In the genomic region with DNA sequence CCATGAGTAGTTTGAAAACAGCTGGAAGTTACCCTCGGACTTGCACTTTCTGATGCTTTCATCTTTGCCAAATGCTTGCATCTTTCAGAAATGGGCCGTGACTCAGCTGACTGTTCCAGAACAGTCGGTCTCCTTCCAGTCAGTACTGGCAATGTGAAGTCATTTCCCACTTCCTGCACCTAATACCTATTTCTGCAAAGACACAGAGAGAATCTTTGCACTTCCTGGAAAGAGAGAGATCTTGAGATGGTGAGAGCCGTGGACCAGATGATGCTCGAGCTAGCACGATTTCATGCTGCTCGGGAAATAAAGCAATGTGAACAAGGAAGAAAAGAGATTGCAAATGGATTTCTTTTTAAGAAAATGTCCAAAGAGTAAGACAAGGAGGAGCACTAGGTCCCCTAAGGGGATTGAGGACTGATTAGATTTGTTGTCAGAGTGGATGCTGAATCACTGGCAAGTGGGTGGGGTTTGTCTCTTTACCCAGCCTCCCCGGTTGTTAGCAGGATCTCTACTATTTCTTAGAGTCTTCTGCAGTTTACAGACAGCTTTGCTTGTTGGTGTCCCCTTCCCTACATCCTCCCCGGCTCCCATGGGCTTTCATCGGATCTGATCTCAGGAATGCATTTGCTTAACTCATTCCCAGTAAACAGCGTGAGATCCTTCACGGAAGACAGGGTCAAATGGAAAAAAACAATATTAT, we compare ENCODE assay signal across 23 mouse cellular contexts. TPM values are rescaled to one million over a fixed set of nuclear protein-coding genes. Genes with fewer than 3 reads are reported as not detected.
A peak's percentile ranks its signal among the peaks of the same experiment; 100 is the strongest.
DNase-seq lines count a peak whose midpoint lies in the region; ATAC-seq and TF ChIP-seq lines count a peak whose summit lies in the region.
"Had no signal": no experiment of that assay in that cellular context is flagged by ENCODE, and none has a peak within 500 bp of the region (broad histone marks: within the 10 kb centered on the region; RNA-seq: fewer than 3 reads in every experiment).

No protein-coding gene starts in this region.

- no peaks in the 10 kb centered on the region for H3K79me2 ChIP-seq in myocyte (ENCODE audit: control insufficient read depth, insufficient read depth)

- peak; percentile 14 for DNase-seq in gastrocnemius, adult 18-20 months (ENCODE audit: low spot score)
- DNase-seq in gastrocnemius, postnatal 36 days: no peak
- peak; percentile 28 for DNase-seq in heart, adult 8-10 months (ENCODE audit: low spot score)
- no peak for DNase-seq in heart, embryonic 10.5 days (ENCODE audit: low spot score)
- DNase-seq in NIH3T3 (ENCODE audit: low read depth): peak; percentile 12
- no peak for DNase-seq in cerebellum, adult 9-10 months
- no peak for DNase-seq in liver, postnatal 0 days
- DNase-seq: adrenal gland, adult 2 months; cerebellum, adult 18-20 months; cerebellum, postnatal 36 days; kidney, postnatal 36 days; liver, embryonic 13.5 days; lung, embryonic 14.5 days; spleen, adult 18-20 months; thymus, postnatal 25 days had no signal

- H3K4me1 ChIP-seq in heart, embryonic 10.5 days: no peaks in the 10 kb centered on the region
- no peaks in the 10 kb centered on the region for H3K4me1 ChIP-seq in liver, postnatal 0 days (ENCODE audit: insufficient read depth)
- H3K4me1 ChIP-seq: forebrain, embryonic 15.5 days; hindbrain, embryonic 10.5 days; kidney, embryonic 15.5 days; liver, embryonic 13.5 days; megakaryocyte, embryonic 14.5 days; midbrain, embryonic 13.5 days had no signal

- H3K36me3 ChIP-seq in heart, embryonic 10.5 days: no peaks in the 10 kb centered on the region
- H3K36me3 ChIP-seq in myocyte (ENCODE audit: control insufficient read depth, insufficient read depth): no peaks in the 10 kb centered on the region
- no peaks in the 10 kb centered on the region for H3K36me3 ChIP-seq in liver, postnatal 0 days (replicated peaks; ENCODE audit: insufficient read depth, low read length)
- H3K36me3 ChIP-seq: forebrain, embryonic 15.5 days; hindbrain, embryonic 10.5 days; kidney, embryonic 15.5 days; liver, embryonic 13.5 days; midbrain, embryonic 13.5 days had no signal

- no peak for TF ChIP-seq CTCF in liver, postnatal 0 days (IDR thresholded peaks at IDR 0.05; ENCODE audit: low read depth)

- no peak overlapping the region for H3K9ac ChIP-seq in liver, postnatal 0 days (replicated peaks)
- H3K9ac ChIP-seq: forebrain, embryonic 15.5 days; kidney, embryonic 15.5 days; liver, embryonic 13.5 days; lung, embryonic 14.5 days; midbrain, embryonic 13.5 days had no signal

- no peak for TF ChIP-seq EP300 in liver, postnatal 0 days (IDR thresholded peaks at IDR 0.05; ENCODE audit: low read depth)

- no peak overlapping the region for H3K27ac ChIP-seq in heart, embryonic 10.5 days
- H3K27ac ChIP-seq in liver, postnatal 0 days (ENCODE audit: low read depth): no peak overlapping the region
- H3K27ac ChIP-seq: forebrain, embryonic 15.5 days; hindbrain, embryonic 10.5 days; kidney, embryonic 15.5 days; liver, embryonic 13.5 days; midbrain, embryonic 13.5 days had no signal

- 63% methylated on average over 12 of the region's 12 CpGs for WGBS in heart, embryonic 10.5 days
- 58% methylated on average over 12 of the region's 12 CpGs for WGBS in liver, postnatal 0 days (ENCODE audit: insufficient replicate concordance)

- H3K27me3 ChIP-seq in heart, embryonic 10.5 days (ENCODE audit: insufficient read depth, poor library complexity, severe bottlenecking): no peaks in the 10 kb centered on the region
- H3K27me3 ChIP-seq in myocyte (ENCODE audit: control insufficient read depth, insufficient read depth, insufficient read length): peaks cover 9% of the 10 kb centered on the region
- H3K27me3 ChIP-seq in liver, postnatal 0 days (ENCODE audit: insufficient read depth, low read length): 0 out of 2 replicates have a peak, but pooled peaks cover 2% of the 10 kb centered on the region
- H3K27me3 ChIP-seq: forebrain, embryonic 15.5 days; kidney, embryonic 15.5 days; liver, embryonic 13.5 days; megakaryocyte, embryonic 14.5 days; midbrain, embryonic 13.5 days had no signal

- peak overlapping the region; percentile 59 for H3K4me2 ChIP-seq in myocyte (ENCODE audit: low read depth)
- no peak overlapping the region for H3K4me2 ChIP-seq in liver, postnatal 0 days (ENCODE audit: low read depth, low read length)
- H3K4me2 ChIP-seq: forebrain, embryonic 15.5 days; kidney, embryonic 15.5 days; liver, embryonic 13.5 days; lung, embryonic 14.5 days; midbrain, embryonic 13.5 days had no signal

- no peak for ATAC-seq in liver, postnatal 0 days
- ATAC-seq: CD4-positive, CD25-positive, alpha-beta regulatory T cell, adult 4 months; forebrain, embryonic 15.5 days; intestine, postnatal 0 days; midbrain, embryonic 13.5 days had no signal

- no peak overlapping the region for H3ac ChIP-seq in myocyte (ENCODE audit: control insufficient read depth, insufficient read length)

- H3K9me3 ChIP-seq in heart, embryonic 10.5 days: no peaks in the 10 kb centered on the region
- H3K9me3 ChIP-seq in liver, postnatal 0 days (ENCODE audit: low read length): no peaks in the 10 kb centered on the region
- H3K9me3 ChIP-seq: forebrain, embryonic 15.5 days; hindbrain, embryonic 10.5 days; kidney, embryonic 15.5 days; liver, embryonic 13.5 days; megakaryocyte, embryonic 14.5 days; midbrain, embryonic 13.5 days had no signal

- no peak for TF ChIP-seq POLR2A in myocyte (IDR thresholded peaks at IDR 0.05; ENCODE audit: insufficient read length, low read depth)

- intact Hi-C loops in gastrocnemius, postnatal 36 days (cut with DNase I): no loop called here

- H3K4me3 ChIP-seq in heart, embryonic 10.5 days: no peak overlapping the region
- H3K4me3 ChIP-seq in myocyte: no peak overlapping the region
- H3K4me3 ChIP-seq in liver, postnatal 0 days (ENCODE audit: low read depth, low read length): no peak overlapping the region
- H3K4me3 ChIP-seq: forebrain, embryonic 15.5 days; hindbrain, embryonic 10.5 days; kidney, embryonic 15.5 days; liver, embryonic 13.5 days; megakaryocyte, embryonic 14.5 days; midbrain, embryonic 13.5 days had no signal

TF ChIP-seq in myocyte, 11 proteins besides CTCF, POLR2A, EP300 and RAD21:
- no peak for TF ChIP-seq MYOD1 (IDR thresholded peaks at IDR 0.05; ENCODE audit: control insufficient read depth in 1 of 3, insufficient read length in 2 of 3, low read depth in 2 of 3)
- TF ChIP-seq MAX (IDR thresholded peaks at IDR 0.05; ENCODE audit: low read depth): no peak
- no peak for TF ChIP-seq SRF (IDR thresholded peaks at IDR 0.05; ENCODE audit: control insufficient read depth, insufficient read length, low read depth)
- TF ChIP-seq POLR2AphosphoS2 (IDR thresholded peaks at IDR 0.05; ENCODE audit: insufficient read length, low read depth): no peak
- TF ChIP-seq TCF12 (IDR thresholded peaks at IDR 0.05; ENCODE audit: insufficient read depth, poor library complexity, severe bottlenecking): no peak
- TF ChIP-seq CEBPB (IDR thresholded peaks at IDR 0.05; ENCODE audit: insufficient read depth, poor library complexity, severe bottlenecking): no peak
- TF ChIP-seq MYOG (IDR thresholded peaks at IDR 0.05; ENCODE audit: control insufficient read depth in 1 of 3, insufficient read depth in 1 of 3, insufficient read length in 2 of 3, low read depth in 2 of 3): no peak
- no peak for TF ChIP-seq TCF3 (IDR thresholded peaks at IDR 0.05; ENCODE audit: insufficient read length, low read depth)
- no peak for TF ChIP-seq E2F4 (IDR thresholded peaks at IDR 0.05; ENCODE audit: insufficient read depth)
- TF ChIP-seq REST (IDR thresholded peaks at IDR 0.05; ENCODE audit: insufficient read depth, insufficient read length): no peak
TF ChIP-seq in myocyte: peak in this region for 0.

RNA-seq across cellular contexts. Expression of a gene that starts 24.4 kb away (rescaled TPM):
- 10 to 100 TPM; 19.7 to 22.3 TPM for total RNA-seq in gastrocnemius, adult 18-20 months (2021)
- 10 to 100 TPM; 19.7 to 26.2 TPM for total RNA-seq in gastrocnemius, postnatal 36 days (2021)
- total RNA-seq in heart, adult 8-10 months (2022): 10 to 100 TPM; 15.9 to 21.0 (median 17.8) TPM
- 35.1 and 36.2 TPM in 2 replicates for polyA plus RNA-seq in heart, embryonic 10.5 days (2016; fragmentation: Nextera tagmentation; extraction: Ambion mirVana)
- polyA plus RNA-seq in myocyte (2012; fragmentation: generic; extraction: Trizol): 10.5 TPM
- polyA plus RNA-seq in liver, postnatal 0 days (2015; fragmentation: Nextera tagmentation; extraction: Ambion mirVana): 3.3 and 3.7 TPM in 2 replicates

Comparison
In these comparisons a context has a peak if more than half of its experiments do, and no peak if none do; other contexts are left out.
1. DNase-seq: peak in gastrocnemius, adult 18-20 months (single experiment), heart, adult 8-10 months (single experiment) and NIH3T3 (single experiment); none in gastrocnemius, postnatal 36 days (0 of 2), heart, embryonic 10.5 days (single experiment), cerebellum, adult 9-10 months (single experiment) and liver, postnatal 0 days (single experiment).